Mouse (Mus musculus) brain, embryonic 14.5 days (tissue): ENCODE data around the gene Lilrb4a.

Experiments
- CTCF ChIP-seq: fragments of 200-500 bp; IDR thresholded peaks from 2 replicates; pipeline ENCODE4 v1.5.1; 2012; ENCODE audit warnings: inconsistent platforms, mild to moderate bottlenecking, moderate library complexity, borderline replicate concordance; ENCODE audit not compliant: insufficient read depth, insufficient read length; ENCODE audit errors: extremely low read depth
- POLR2A ChIP-seq: fragments of 200-500 bp; IDR thresholded peaks from 2 replicates; pipeline ENCODE4 v1.6.1; 2012; ENCODE audit warnings: mild to moderate bottlenecking, inconsistent platforms, borderline replicate concordance; ENCODE audit not compliant: poor library complexity, insufficient read depth, insufficient read length, severe bottlenecking; ENCODE audit errors: extremely low read depth

DNA sequence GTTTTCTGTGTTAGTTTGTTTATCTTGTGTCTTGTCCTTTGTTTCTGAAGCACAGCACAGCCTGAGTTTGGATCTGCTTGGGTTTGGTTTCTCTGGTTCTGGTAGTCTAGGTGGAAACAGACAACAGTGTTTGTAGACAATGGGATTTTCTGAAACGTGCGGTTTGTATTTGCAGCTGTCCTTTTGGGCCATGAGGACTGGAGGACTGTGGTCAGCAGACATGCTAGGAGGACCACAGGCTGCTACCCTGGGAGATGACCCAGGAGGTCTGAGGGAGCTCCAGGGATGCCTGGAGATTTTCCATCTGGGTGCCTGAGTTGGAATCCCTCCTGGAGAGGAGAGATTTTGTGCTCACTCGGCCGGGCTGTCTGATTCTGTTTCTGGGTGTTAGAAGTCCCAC lies 35.9 kb downstream of the Lilrb4a start:
- TF ChIP-seq CTCF (no peak), POLR2A (no peak)
